Mouse (Mus musculus) heart, postnatal 4 days (tissue): ENCODE results near the gene Gsto1. TPM values are rescaled to one million over a fixed set of nuclear protein-coding genes. Genes with fewer than 3 reads are reported as not detected.

ENCODE experiments used
- DNase-seq: peaks from one replicate; pipeline ENCODE4 v3.0.0; 2021
- total RNA-seq, 2 experiments: library from RNA; stranded (reverse); gene quantifications; 2 replicates each; pipeline ENCODE4 v1.2.3; 2021

Gsto1 gene
- total RNA-seq, 2 experiments from 2014 or later: 68.9 to 69.7 TPM

DNA sequence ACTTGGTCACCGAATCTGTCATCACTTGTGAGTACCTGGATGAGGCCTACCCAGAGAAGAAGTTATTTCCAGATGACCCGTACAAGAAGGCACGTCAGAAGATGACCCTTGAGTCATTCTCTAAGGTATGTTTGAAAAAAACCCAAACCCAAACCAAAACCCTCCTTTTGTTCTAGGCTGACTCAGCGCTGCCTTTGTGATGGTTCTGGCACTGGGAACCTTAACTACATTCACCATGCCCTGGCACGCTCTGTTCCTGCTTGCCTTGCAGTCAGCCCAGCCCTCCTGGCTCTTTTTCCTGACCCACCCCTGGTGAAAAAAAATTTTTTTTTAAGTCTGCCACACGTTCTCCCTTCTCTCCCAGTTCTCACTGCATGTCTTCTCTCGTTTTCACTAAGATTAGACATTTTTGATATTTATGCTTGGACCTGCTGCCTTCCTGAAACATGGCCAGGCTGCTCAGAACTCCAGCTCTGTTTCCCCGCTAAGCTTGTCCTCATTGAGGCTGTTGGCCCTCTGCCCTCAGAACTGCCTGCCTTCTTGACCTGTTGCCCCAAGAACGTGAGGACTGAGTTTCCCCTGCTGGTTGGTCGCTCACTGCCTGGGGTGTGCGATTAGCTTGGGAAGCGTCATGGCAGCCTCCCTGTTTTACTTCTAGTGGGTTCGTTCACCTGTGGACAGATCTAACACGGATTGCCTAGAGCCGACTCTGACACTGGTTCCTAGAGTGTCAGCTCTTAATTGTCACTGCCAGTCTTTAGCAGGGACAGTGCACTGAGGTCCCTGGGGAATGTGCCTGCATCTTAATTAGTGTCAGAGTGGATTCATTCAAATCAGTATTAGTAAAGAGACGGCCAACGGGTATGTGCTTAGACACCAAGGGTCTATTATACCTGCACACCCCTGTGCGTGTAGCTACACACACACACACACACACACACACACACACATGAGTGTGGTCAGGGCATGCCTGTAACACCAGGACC, 3.5 kb downstream of the Gsto1 start:
- DNase-seq: no peak

DNA sequence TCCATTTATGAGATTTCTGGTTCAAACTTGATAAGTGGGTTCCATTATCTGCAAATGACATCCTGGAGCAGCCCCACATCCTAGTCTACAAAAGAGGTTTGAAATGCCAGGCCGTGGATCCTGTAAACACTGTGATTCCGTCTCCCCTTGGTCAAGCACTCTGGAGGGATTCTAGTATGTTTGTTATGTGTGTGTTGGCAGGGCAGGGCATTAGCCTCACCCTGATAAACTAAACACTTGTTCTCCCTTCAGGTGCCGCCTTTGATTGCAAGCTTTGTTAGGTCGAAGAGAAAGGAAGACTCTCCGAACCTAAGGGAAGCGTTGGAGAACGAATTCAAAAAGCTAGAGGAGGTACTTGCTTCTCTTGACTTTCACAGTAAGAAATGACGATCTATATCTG, 4.4 kb downstream of the Gsto1 start:
- DNase-seq: no peak

DNA sequence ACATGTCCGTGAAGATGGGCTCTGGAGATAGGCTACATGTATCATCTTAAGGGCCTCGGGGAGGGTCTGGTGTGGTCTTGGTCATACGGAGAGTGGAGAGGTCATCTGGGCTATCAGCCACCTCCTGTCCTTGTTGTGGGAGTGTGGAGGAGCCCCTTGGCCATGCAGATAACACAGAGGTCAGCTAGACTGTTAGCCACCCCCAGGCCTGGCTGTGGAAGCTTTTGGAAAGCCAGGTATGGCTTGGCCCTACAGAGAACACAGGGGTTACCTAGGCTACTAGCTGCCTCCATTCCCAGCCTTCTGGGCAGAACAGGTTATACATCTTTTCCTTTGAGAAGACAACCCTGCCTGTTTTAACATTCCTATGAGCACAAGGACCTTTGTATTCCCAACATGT, 7.8 kb downstream of the Gsto1 start:
- DNase-seq: no peak

GRCm38 (mm10) chr19:47864051-47864450, 9.3 kb downstream of the Gsto1 start:
- no peak for DNase-seq

DNA sequence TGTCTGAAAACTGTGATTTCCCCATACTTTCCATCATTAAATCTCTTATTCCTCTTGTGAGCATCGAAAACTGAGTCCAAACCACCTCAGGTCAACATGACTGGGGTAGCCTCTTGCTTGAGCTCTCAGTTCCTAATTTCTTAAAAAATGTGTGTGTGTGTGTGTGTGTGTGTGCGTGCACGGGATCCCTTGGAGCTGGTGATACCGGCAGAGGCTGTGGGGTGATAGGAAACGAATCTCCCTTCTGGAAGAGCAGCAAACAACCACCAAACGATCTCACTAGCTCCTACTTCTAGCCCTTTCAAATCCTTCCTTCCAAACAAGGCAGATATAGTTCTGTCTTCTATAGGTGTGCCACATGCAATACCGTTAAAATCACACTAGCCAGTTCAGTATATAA, 10.0 kb downstream of the Gsto1 start:
- no peak for DNase-seq

DNA sequence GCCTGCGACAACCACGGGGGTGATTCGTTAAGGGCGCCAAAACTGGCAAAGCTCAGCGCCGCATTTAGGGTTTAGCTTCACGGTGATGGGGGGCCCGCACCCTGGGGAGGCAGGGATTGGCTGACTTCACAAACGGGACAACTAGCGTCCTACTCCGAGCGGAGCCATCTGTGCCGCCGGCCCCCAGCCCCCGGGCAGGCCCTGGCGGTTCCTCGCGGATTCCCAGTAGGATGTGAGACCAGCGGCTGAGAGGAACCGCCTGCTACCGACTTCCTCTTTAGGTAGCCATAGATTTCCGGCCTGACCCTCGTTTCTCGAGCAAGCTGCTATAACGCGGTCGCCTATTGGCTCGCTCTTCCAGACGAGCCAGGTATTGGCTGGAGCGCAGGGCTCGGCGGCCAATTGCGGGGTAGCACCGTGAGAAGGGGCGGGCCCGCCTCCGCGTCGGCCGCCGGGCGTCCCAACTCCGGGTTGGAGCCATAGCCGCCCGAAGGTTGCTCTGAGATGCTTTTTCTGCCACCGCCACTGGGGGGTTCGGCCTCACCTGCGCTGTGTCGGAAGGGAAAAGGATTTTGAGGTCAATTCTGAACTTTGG, 10.7 kb downstream of the Gsto1 start, which contains the start of gene Gsto2:
Gene Gsto2, plus strand, starts transcription at position 182 of the 595 bp plus-strand sequence.
- DNase-seq: peak; percentile 95

- no peak for DNase-seq
These were observed 12.9 kb downstream of the Gsto1 start for GRCm38 (mm10) chr19:47867628-47868175.

DNA sequence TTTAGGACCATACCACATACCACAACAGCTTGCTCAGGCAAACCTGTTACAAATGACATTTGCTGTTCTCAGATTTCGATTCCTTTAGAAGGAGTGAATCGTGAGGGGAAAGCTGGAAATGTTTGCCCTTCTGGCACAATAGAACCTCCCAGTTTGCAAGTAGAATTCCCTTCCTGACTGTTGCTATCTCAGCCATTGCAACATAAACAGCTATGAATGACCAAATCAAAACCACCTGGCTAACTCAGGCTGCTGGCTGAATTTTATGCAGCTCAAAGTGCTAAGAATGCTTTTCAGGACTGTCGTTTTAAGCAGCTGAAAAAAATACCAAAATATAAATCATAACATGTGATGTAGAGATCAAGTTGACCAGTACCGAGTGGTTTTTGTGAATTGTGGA, 14.2 kb downstream of the Gsto1 start:
- no peak for DNase-seq

DNA sequence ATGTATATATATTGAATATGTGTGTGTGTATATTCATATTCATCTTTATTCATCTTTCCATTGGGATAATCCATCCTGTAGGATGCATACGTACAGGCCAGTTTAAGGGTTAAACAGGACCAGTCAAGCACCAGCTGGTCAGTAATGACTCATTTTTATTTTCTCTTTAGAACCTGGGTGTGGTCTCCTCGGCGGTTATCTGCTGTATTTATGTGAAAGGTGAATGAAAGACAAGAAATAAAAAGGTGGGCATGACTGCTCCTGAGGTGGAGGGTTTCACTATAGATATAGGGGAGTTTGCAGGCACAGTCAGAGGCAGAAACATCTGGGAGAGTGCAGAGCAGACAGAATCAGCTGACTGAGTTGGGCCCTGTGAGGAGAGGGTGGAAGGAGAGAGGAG, 14.7 kb downstream of the Gsto1 start:
- DNase-seq: no peak

DNA sequence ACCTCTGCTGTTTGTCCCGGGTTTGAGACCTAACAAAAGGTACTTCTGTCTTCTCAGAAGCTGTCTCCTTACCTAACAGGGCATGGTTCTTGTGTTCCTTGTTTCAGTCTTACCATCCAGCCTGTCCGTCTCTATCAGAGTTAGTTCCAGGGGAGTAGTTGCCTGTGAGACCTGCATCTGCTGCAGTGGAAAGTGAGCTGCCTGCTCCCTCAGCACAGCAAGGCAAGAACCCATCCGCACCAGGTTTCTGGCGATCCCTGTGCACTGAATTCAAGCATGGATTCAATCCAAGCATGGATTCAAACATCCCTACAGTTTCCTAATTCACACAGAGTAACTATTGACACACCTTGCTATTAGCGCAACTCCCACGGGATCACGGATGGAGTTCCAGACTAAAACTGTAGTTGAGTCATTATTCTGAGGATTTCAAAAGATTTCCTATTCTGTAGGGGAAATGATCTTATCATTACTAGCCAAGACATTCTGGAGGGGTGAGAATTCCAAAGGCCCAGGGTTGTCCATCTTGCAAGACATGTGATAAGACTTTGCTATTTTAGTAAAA, 15.4 kb downstream of the Gsto1 start:
- no peak for DNase-seq

GRCm38 (mm10) chr19:47871515-47871914, 16.7 kb downstream of the Gsto1 start:
- DNase-seq: no peak

GRCm38 (mm10) chr19:47876252-47876651, 21.5 kb downstream of the Gsto1 start:
- no peak for DNase-seq

DNA sequence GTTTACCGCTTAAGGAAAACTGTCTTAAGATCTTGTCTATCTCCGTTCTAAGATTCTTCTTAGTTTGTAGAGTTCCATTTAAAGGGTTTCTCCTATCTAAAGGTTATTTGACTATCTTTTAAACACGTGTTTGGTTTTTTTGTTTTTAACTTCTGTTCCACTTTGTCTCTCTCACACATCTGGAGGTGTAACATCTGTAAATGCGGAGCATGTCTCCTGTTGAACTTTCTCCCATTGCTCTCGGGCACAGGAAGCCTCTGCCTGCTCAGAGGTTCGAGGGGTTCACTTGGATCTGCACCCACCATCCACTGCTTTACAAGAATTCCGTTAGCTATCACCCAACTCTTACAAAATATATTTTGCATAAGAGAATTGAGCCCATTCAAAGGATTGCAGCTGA, 26.8 kb downstream of the Gsto1 start:
- no peak for DNase-seq

- DNase-seq: peak; percentile 86
These were observed 27.5 kb downstream of the Gsto1 start for GRCm38 (mm10) chr19:47882151-47882881.

GRCm38 (mm10) chr19:47882882-47883254, 28.1 kb downstream of the Gsto1 start:
- no peak for DNase-seq

- DNase-seq: no peak
These were observed 29.7 kb downstream of the Gsto1 start for GRCm38 (mm10) chr19:47884296-47885085.

GRCm38 (mm10) chr19:47885191-47885743, 30.5 kb downstream of the Gsto1 start:
- peak; percentile 52 for DNase-seq

DNA sequence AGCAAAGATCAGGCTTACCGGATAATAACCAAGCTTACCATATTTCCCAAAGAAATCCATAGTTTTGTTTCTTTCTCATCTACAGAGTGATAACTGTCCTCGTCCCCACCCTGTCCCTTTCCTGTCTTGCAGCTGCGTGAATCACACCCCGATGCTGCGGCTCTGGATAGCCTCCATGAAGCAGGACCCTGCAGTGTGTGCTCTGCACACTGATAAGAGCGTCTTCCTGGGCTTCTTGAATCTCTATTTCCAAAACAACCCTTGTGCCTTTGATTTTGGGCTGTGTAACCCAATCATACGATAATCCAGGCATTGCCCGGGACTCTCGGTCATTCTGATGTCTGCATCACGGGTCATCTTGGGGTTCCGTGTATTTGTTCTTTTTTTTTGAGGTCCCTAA, 31.1 kb downstream of the Gsto1 start:
- no peak for DNase-seq

GRCm38 (mm10) chr19:47886617-47887016, 31.8 kb downstream of the Gsto1 start:
- peak; percentile 64 for DNase-seq

DNA sequence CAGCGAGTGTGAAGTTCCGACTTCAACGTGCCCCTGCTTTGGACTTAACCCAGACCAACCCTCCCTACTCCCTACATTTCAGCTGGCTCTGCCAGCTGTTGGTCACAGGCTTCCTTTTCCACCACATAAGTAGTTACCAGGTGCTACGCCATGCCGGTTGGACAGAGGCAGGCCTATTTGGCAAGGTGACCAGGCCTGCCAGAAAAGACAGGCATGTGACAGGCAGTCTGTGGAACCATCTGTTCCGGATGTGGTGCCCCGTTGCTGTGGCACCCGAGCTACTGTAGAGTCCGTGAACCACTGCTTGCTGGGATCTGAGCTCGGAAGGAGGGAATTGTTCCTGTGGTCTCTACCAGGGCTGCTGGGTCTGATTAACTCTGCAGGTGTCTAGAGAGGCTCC, 32.6 kb downstream of the Gsto1 start:
- DNase-seq: peak; percentile 42

- DNase-seq: no peak
These were observed 33.3 kb downstream of the Gsto1 start for GRCm38 (mm10) chr19:47888037-47888436.
